Mouse (Mus musculus) embryonic stem cell, embryonic (primary cell): ENCODE results near the gene Traf3.

ENCODE experiments used
- CTCF ChIA-PET, 4 experiments: fragments of 300-600 bp in 2 of 4; fragments of 350-600 bp in 2 of 4; sonication (Branson Sonifier 250); formaldehyde crosslinking; loops; one replicate each; lab custom pipeline; 2022; ENCODE audit warnings: inconsistent platforms in 2 of 4; lab: Charles Lee
- POLR2A ChIA-PET, 4 experiments: fragments of 300-600 bp in 2 of 4; fragments of 350-600 bp in 2 of 4; sonication (Branson Sonifier 250); formaldehyde crosslinking; loops; one replicate each; lab custom pipeline; 2022; ENCODE audit warnings: antibody characterized with exemption in 4 of 4, inconsistent platforms in 1 of 4; lab: Charles Lee

Gene Traf3

GRCm38 (mm10) chr12:111250116-111250515, 83.9 kb downstream of the Traf3 start:
- ChIA-PET POLR2A (interaction anchor here in 1 of 4 experiments (1.0 kb wide), 1 partner anchor 13 kb away, joined by 3 read pairs; no protein-coding TSS in a partner anchor), CTCF (interaction anchor here in 3 of 4 experiments (0.6 to 1.4 kb wide), 5 partner anchors 137 to 628 kb away, joined by 3 to 4 read pairs (median 3); no protein-coding TSS in a partner anchor)

- POLR2A ChIA-PET = no interaction called here
Observed at GRCm38 (mm10) chr12:111251227-111251626, 85.1 kb downstream of the Traf3 start.

GRCm38 (mm10) chr12:111263650-111264049, 97.5 kb downstream of the Traf3 start:
- ChIA-PET POLR2A (interaction anchor here in 2 of 4 experiments (1.2 to 3.1 kb wide), 2 partner anchors 10 kb away, joined by 3 to 7 read pairs; no protein-coding TSS in a partner anchor), CTCF (interaction anchor here in 2 of 4 experiments (1.3 to 3.1 kb wide), 3 partner anchors 9 to 162 kb away, joined by 3 to 10 read pairs (median 4); no protein-coding TSS in a partner anchor)

More at GRCm38 (mm10) chr12:111251227-111251626, 85.1 kb downstream of the Traf3 start:
- CTCF ChIA-PET = interaction anchor here in 2 of 4 experiments (0.8 to 1.6 kb wide), 2 partner anchors 108 to 174 kb away, joined by 3 to 5 read pairs; no protein-coding TSS in a partner anchor

- CTCF ChIA-PET = interaction anchor here in 2 of 4 experiments (0.6 to 3.1 kb wide), 4 partner anchors 8 to 168 kb away, joined by 3 to 10 read pairs (median 4); no protein-coding TSS in a partner anchor
- POLR2A ChIA-PET = interaction anchor here in 2 of 4 experiments (0.6 to 1.2 kb wide), 2 partner anchors 11 to 24 kb away, joined by 3 to 5 read pairs; no protein-coding TSS in a partner anchor
Observed at GRCm38 (mm10) chr12:111265212-111265611, 99.0 kb downstream of the Traf3 start.

- POLR2A ChIA-PET = interaction anchor here in 1 of 4 experiments (0.9 to 1.2 kb wide), 2 partner anchors 8 to 9 kb away, joined by 3 read pairs; no protein-coding TSS in a partner anchor
Observed at GRCm38 (mm10) chr12:111266592-111266991, 100.4 kb downstream of the Traf3 start.

GRCm38 (mm10) chr12:111267673-111268325, 101.6 kb downstream of the Traf3 start:
- CTCF ChIA-PET = no interaction called here
- POLR2A ChIA-PET = interaction anchor here in 1 of 4 experiments (0.9 to 1.3 kb wide), 2 partner anchors 9 to 26 kb away, joined by 3 read pairs; no protein-coding TSS in a partner anchor

More at GRCm38 (mm10) chr12:111266592-111266991, 100.4 kb downstream of the Traf3 start:
- CTCF ChIA-PET = no interaction called here

- CTCF ChIA-PET = interaction anchor here in 3 of 4 experiments (0.6 to 1.3 kb wide), 7 partner anchors 30 to 1879 kb away, joined by 3 to 8 read pairs (median 3); no protein-coding TSS in a partner anchor
- POLR2A ChIA-PET = interaction anchor here in 3 of 4 experiments (0.6 to 1.8 kb wide), 6 partner anchors 32 to 257 kb away, joined by 3 to 6 read pairs (median 3); no protein-coding TSS in a partner anchor
Observed at GRCm38 (mm10) chr12:111270629-111271277, 104.6 kb downstream of the Traf3 start, which contains the start of gene Amn. TSS of gene Amn (plus strand) at chr12:111271095.

- CTCF ChIA-PET = interaction anchor here (0.6 to 2.7 kb wide), 10 partner anchors 13 to 681 kb away, joined by 3 to 15 read pairs (median 3); no protein-coding TSS in a partner anchor
- POLR2A ChIA-PET = interaction anchor here (0.6 to 1.8 kb wide), 10 partner anchors 11 to 256 kb away, joined by 3 to 6 read pairs (median 3); no protein-coding TSS in a partner anchor
Observed at GRCm38 (mm10) chr12:111271406-111271805, 105.2 kb downstream of the Traf3 start.

- ChIA-PET POLR2A (interaction anchor here in 3 of 4 experiments (0.6 to 5.5 kb wide), 7 partner anchors 11 to 107 kb away, joined by 3 to 15 read pairs (median 4); no protein-coding TSS in a partner anchor), CTCF (interaction anchor here (0.6 to 4.2 kb wide), 16 partner anchors 13 to 681 kb away, joined by 3 to 24 read pairs (median 4); no protein-coding TSS in a partner anchor)
Observed at GRCm38 (mm10) chr12:111271966-111272365, 105.8 kb downstream of the Traf3 start.

- ChIA-PET POLR2A (interaction anchor here in 3 of 4 experiments (0.8 to 5.5 kb wide), 6 partner anchors 9 to 107 kb away, joined by 3 to 15 read pairs (median 5); no protein-coding TSS in a partner anchor), CTCF (interaction anchor here (0.6 to 4.2 kb wide), 28 partner anchors 8 to 865 kb away, joined by 3 to 24 read pairs (median 5); no protein-coding TSS in a partner anchor)
Observed at GRCm38 (mm10) chr12:111272420-111272819, 106.2 kb downstream of the Traf3 start.

GRCm38 (mm10) chr12:111274006-111274405, 107.8 kb downstream of the Traf3 start:
- ChIA-PET CTCF (interaction anchor here (0.5 to 4.2 kb wide), 26 partner anchors 10 to 338 kb away, joined by 3 to 24 read pairs (median 4); no protein-coding TSS in a partner anchor), POLR2A (interaction anchor here in 3 of 4 experiments (0.6 to 5.5 kb wide), 10 partner anchors 11 to 267 kb away, joined by 3 to 15 read pairs (median 4); partner anchors contain the start of gene Rcor1 (in 1 of the 3))

- CTCF ChIA-PET = interaction anchor here in 2 of 4 experiments (0.5 to 4.2 kb wide), 14 partner anchors 9 to 230 kb away, joined by 3 to 24 read pairs (median 6); no protein-coding TSS in a partner anchor
- POLR2A ChIA-PET = interaction anchor here in 2 of 4 experiments (0.9 to 5.5 kb wide), 8 partner anchors 10 to 266 kb away, joined by 3 to 15 read pairs (median 3); partner anchors contain the start of gene Rcor1 (in 1 of the 2)
Observed at GRCm38 (mm10) chr12:111274447-111275149, 108.4 kb downstream of the Traf3 start.

GRCm38 (mm10) chr12:111275150-111275841, 109.1 kb downstream of the Traf3 start:
- POLR2A ChIA-PET = interaction anchor here in 3 of 4 experiments (0.6 to 5.5 kb wide), 8 partner anchors 9 to 1281 kb away, joined by 3 to 15 read pairs (median 3); partner anchors contain the start of gene Traf3 (in 1 of the 3)
- CTCF ChIA-PET = interaction anchor here in 2 of 4 experiments (1.0 to 4.2 kb wide), 5 partner anchors 10 to 232 kb away, joined by 3 to 24 read pairs (median 4); no protein-coding TSS in a partner anchor

GRCm38 (mm10) chr12:111276371-111276770, 110.2 kb downstream of the Traf3 start:
- ChIA-PET POLR2A (interaction anchor here in 3 of 4 experiments (0.6 to 5.5 kb wide), 6 partner anchors 8 to 1280 kb away, joined by 3 to 15 read pairs (median 4); partner anchors contain the start of gene Traf3 (in 1 of the 3)), CTCF (interaction anchor here in 3 of 4 experiments (0.6 to 4.2 kb wide), 7 partner anchors 9 to 229 kb away, joined by 3 to 24 read pairs (median 4); no protein-coding TSS in a partner anchor)

- POLR2A ChIA-PET = interaction anchor here in 3 of 4 experiments (0.5 to 2.5 kb wide), 4 partner anchors 9 to 342 kb away, joined by 3 to 15 read pairs (median 3); no protein-coding TSS in a partner anchor
Observed at GRCm38 (mm10) chr12:111283573-111283972, 117.4 kb downstream of the Traf3 start.

More at GRCm38 (mm10) chr12:111283573-111283972, 117.4 kb downstream of the Traf3 start:
- CTCF ChIA-PET = interaction anchor here in 2 of 4 experiments (0.7 to 2.8 kb wide), 2 partner anchors 10 to 11 kb away, joined by 5 to 15 read pairs; no protein-coding TSS in a partner anchor
